In the genomic region with DNA sequence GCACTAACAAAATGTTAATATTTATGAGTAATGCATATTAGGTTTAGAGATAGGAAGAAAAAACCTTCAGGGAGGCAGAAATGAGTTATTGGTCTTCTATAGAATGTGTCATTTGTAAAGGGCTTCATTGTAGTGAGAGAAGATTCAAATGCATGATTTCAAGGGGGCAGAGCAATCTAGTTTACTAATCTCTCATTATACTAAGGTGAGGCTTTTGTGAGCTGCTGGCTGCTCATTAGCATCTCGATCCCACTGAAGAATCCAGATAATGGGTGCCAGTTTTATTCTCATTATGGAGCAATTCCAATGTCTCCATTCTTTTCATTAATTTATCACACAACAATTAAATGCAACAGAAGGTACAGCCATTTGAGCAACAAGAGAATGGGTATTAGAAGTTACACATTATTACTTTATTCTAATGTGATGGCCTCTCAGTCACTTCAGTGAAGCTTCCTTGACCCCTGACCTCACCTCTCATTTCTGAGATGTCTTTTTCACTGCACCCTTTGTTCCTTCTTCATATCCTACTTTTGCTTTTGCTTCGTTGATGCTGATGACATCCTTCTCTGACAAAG, we compare ENCODE assay signal across 10 mouse cellular contexts.
"Had no signal": no experiment of that assay in that cellular context is flagged by ENCODE, and none has a peak within 500 bp of the region (broad histone marks: within the 10 kb centered on the region; RNA-seq: fewer than 3 reads in every experiment).

No protein-coding gene starts in this region.

- H3K4me1 ChIP-seq: limb, embryonic 13.5 days; neural tube, embryonic 12.5 days had no signal

- ATAC-seq: intestine, postnatal 0 days had no signal

- H3K9ac ChIP-seq: limb, embryonic 13.5 days; liver, embryonic 14.5 days; neural tube, embryonic 12.5 days had no signal

- H3K4me3 ChIP-seq: limb, embryonic 13.5 days; neural tube, embryonic 12.5 days had no signal

- H3K27ac ChIP-seq: limb, embryonic 13.5 days; liver, embryonic 14.5 days; neural tube, embryonic 12.5 days; stomach, postnatal 0 days had no signal

- H3K9me3 ChIP-seq: limb, embryonic 13.5 days; neural tube, embryonic 12.5 days had no signal

- H3K4me2 ChIP-seq: limb, embryonic 13.5 days; neural tube, embryonic 12.5 days had no signal

- H3K36me3 ChIP-seq: limb, embryonic 13.5 days; neural tube, embryonic 12.5 days had no signal

- DNase-seq: kidney, adult 8-10 months; kidney, postnatal 25 days; left cerebral cortex, postnatal 4 days; lung, adult 18-20 months; right cerebral cortex, postnatal 25 days had no signal

- H3K27me3 ChIP-seq: limb, embryonic 13.5 days; neural tube, embryonic 12.5 days had no signal
